Mouse (Mus musculus): ENCODE results near the gene Gm20431.

The Gm20431 gene

GRCm38 (mm10) chr2:167565682-167566081, 95.6 kb downstream of the Gm20431 start:
- no peak for DNase-seq

- DNase-seq: no peak
Measured at GRCm38 (mm10) chr2:167565312-167565656, 96.0 kb downstream of the Gm20431 start.

GRCm38 (mm10) chr2:167564551-167565311, 96.6 kb downstream of the Gm20431 start:
- no peak for DNase-seq

DNA sequence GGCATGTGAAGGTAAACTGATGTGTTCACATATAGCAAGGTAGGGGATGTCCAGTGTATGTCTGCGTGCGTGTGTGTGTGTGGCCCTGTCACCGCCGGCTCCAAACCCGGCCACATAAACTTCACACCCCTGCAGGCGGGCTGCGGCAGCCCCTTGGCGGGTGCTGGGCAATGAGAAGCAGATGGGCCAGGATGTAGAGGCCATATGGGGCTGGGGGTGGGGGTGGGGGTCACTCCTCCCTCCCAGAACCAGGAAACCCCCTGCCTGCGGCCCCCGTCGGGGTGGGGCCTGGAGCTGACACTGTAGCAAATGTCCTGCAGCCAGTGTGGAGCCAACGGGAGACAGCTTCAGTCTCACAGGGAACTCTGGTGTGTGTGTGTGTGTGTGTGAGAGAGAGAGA, 97.6 kb downstream of the Gm20431 start:
- DNase-seq: no peak

GRCm38 (mm10) chr2:167563035-167563434, 98.3 kb downstream of the Gm20431 start:
- no peak for DNase-seq

GRCm38 (mm10) chr2:167562101-167562500, 99.2 kb downstream of the Gm20431 start:
- DNase-seq: no peak

DNA sequence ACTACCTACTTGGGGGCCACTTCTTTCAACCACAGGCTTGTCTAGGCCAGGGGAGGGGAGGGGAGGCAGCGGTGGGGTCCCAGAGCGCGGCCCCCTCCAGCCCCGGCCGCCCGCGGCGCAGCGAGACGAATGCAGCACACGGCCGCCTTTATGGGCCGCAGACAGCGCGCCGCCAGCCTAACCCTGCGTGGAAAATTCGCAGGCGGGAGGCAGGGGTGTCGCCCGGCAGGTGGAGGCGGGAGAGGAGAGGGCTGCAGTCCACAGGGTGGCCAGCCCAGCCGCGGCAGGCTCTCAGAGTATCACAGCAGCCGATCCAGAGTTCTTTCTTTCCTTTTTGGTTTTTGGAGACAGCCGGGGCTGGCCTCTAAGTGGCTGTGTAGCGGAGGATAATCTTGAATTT, 101.9 kb downstream of the Gm20431 start:
- no peak for DNase-seq

Measured in cerebellum, postnatal 36 days (tissue).